8 mouse cellular contexts compared by ENCODE assay signal in the genomic region with DNA sequence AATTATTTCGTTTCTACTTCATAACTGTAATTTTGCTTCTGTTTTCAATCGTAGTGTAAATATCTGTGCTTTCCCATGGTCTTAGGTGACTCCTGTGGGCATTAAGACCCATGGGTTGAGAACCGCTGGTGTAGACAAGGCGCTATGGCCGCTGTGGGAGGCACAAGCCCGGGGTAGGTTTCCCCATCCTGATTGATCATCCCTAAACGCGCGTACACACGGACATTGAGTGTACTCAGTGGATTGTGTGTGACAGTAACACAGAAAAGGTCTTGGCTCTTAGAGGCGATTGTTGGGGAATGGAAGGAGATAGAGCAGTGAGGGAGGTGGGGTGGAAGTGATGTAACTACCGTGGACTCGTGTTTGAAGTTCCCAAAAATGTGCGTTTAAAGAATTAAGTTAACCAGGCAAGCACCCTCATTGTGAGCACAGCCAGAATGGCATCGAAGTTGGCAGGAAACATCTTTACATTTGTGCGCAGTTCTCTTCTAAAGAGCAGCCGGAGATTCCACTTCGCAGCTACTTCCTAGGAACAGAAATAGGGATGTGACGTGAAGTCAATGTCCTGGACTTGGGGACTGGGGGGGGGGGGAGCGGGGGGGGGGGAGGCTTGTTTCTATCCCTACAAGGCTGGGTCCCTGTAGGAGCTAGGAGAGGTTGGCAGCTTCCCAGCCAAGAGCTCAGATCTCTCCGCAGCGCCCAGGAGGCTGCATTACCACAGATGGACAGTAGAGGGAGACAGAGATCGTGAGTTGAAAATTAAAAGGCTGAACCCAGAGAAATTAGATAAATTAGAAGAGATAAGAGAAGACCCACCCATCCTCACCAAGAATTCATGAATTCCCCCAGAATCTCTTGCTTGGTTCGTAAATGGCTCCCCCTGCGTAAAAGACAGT. TPM values are rescaled to one million over a fixed set of nuclear protein-coding genes. Genes with fewer than 3 reads are reported as not detected.
DNase-seq lines count a peak whose midpoint lies in the region.

No protein-coding gene starts in this region.

- intact Hi-C loops in gastrocnemius, postnatal 36 days (cut with DNase I): loop anchor here (2.0 to 5.0 kb wide), 3 partner anchors 57 to 120 kb away; a partner anchor contains a TSS

- H3K9me3 ChIP-seq in limb, embryonic 10.5 days (replicated peaks): no peaks in the 10 kb centered on the region

- 0 out of 2 replicates have a peak, but pooled peaks cover 6% of the 10 kb centered on the region for H3K27me3 ChIP-seq in limb, embryonic 10.5 days (ENCODE audit: low read depth, poor library complexity, severe bottlenecking)

- H3K4me3 ChIP-seq in limb, embryonic 10.5 days: no peak overlapping the region

- 49% methylated on average over 25 of the region's 25 CpGs for WGBS in limb, embryonic 10.5 days

- no peaks in the 10 kb centered on the region for H3K4me1 ChIP-seq in limb, embryonic 10.5 days

- DNase-seq in 416B (ENCODE audit: low read depth): peak; percentile 59
- peak; percentile 79 for DNase-seq in adrenal gland, adult 2 months
- peak; percentile 69 for DNase-seq in embryo, embryonic 11 days
- peak; percentile 56 to 79 for DNase-seq in gastrocnemius, postnatal 36 days
- peak; percentile 61 to 87 for DNase-seq in kidney, adult 8-10 months
- DNase-seq in limb, embryonic 10.5 days (ENCODE audit: low spot score): peak; percentile 82
- peak; percentile 85 for DNase-seq in naive thymus-derived CD4-positive, alpha-beta T cell, adult 2 months (ENCODE audit: low read depth)
- DNase-seq in spleen, postnatal 36 days (ENCODE audit: low spot score in 2 of 2): peak; percentile 38 to 49

- no peak overlapping the region for H3K27ac ChIP-seq in limb, embryonic 10.5 days

- H3K36me3 ChIP-seq in limb, embryonic 10.5 days: no peaks in the 10 kb centered on the region

RNA-seq across cellular contexts. Expression of a gene that starts 17.9 kb away (rescaled TPM):
- under 1 TPM; 0.26 to 0.31 TPM for total RNA-seq in adrenal gland, adult 2 months (2021)
- 0.69 TPM in 1 of 2 replicates, not detected in the other for polyA plus RNA-seq in adrenal gland, adult 2 months (2012; rRNA removed)
- total RNA-seq in gastrocnemius, postnatal 36 days (2021): not detected
- not detected in 2 replicates for polyA plus RNA-seq in limb, embryonic 10.5 days (2016; fragmentation: Nextera tagmentation; extraction: Ambion mirVana)

RNA-seq across cellular contexts. Expression of a gene that starts 23.0 kb away (rescaled TPM):
- total RNA-seq in adrenal gland, adult 2 months (2021): 10 to 100 TPM in 1 of 2 experiments, 1 to 10 TPM in 1; 9.8 to 15.5 TPM
- 7.2 and 7.8 TPM in 2 replicates for polyA plus RNA-seq in adrenal gland, adult 2 months (2012; rRNA removed)
- total RNA-seq in gastrocnemius, postnatal 36 days (2021): 10 to 100 TPM in 1 of 2 experiments, 1 to 10 TPM in 1; 9.8 to 10.7 TPM
- polyA plus RNA-seq in limb, embryonic 10.5 days (2016; fragmentation: Nextera tagmentation; extraction: Ambion mirVana): 115 and 121 TPM in 2 replicates

RNA-seq across cellular contexts. Expression of a gene that starts 39.9 kb away (rescaled TPM):
- total RNA-seq in adrenal gland, adult 2 months (2021): 10 to 100 TPM; 28.0 to 28.6 TPM
- 137 and 151 TPM in 2 replicates for polyA plus RNA-seq in adrenal gland, adult 2 months (2012; rRNA removed)
- total RNA-seq in gastrocnemius, postnatal 36 days (2021): 10 to 100 TPM; 15.6 to 19.5 TPM
- polyA plus RNA-seq in limb, embryonic 10.5 days (2016; fragmentation: Nextera tagmentation; extraction: Ambion mirVana): 28.1 and 31.1 TPM in 2 replicates

RNA-seq across cellular contexts. Expression of a gene that starts 44.1 kb away (rescaled TPM):
- total RNA-seq in adrenal gland, adult 2 months (2021): 10 to 100 TPM; 17.1 to 19.6 TPM
- polyA plus RNA-seq in adrenal gland, adult 2 months (2012; rRNA removed): 17.1 and 21.1 TPM in 2 replicates
- total RNA-seq in gastrocnemius, postnatal 36 days (2021): 1 to 10 TPM; 4.5 to 5.0 TPM
- polyA plus RNA-seq in limb, embryonic 10.5 days (2016; fragmentation: Nextera tagmentation; extraction: Ambion mirVana): 36.2 and 45.2 TPM in 2 replicates
